Mouse (Mus musculus): Measurements from ENCODE around the gene Man1c1.

Man1c1 gene

DNA sequence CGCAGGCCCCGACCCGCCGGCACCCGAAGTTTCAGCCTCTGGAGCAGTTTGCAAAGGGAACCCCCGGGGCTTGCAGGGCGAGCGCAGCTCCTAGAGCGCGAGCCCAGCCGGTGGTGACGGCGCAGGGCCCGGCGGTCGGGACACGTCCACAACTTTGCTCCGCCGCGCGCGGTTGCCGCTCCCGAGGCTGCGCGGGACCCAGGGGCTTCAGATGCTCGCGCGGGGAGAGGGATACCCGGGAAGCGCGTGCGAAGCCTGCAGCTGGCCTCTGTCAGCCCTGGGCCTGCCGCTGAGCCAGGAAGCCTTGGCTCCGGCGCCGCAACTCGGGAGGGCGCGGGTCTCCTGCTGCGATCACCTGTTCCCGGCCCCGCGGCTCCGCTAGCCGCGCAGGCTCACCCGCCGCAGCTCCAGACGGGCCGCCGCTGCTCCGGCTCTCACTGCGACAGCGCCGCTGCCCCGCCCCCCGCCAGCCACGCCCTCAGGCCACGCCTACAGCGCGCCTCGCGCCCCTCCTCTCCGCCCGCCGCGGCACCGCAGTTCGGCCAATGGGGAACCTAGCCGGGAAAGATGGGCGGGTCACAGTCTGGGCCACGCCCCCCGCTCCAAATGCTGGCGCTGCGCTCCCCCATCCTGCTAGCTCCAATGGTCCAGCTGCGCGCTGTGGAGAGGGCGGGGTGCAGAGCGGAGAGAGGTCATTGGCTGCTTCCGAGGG lies at the start of gene Man1c1:
Gene Man1c1 (minus strand): TSS at position 456 of the 712 bp plus-strand sequence.
- peak; percentile 97 for DNase-seq

GRCm38 (mm10) chr4:134753516-134754261 lies 49.6 kb upstream of the Man1c1 start:
- DNase-seq = no peak

- DNase-seq = no peak
Observed at GRCm38 (mm10) chr4:134752911-134753426, 48.9 kb upstream of the Man1c1 start.

GRCm38 (mm10) chr4:134751682-134752380 lies 47.7 kb upstream of the Man1c1 start:
- peak; percentile 78 for DNase-seq

DNA sequence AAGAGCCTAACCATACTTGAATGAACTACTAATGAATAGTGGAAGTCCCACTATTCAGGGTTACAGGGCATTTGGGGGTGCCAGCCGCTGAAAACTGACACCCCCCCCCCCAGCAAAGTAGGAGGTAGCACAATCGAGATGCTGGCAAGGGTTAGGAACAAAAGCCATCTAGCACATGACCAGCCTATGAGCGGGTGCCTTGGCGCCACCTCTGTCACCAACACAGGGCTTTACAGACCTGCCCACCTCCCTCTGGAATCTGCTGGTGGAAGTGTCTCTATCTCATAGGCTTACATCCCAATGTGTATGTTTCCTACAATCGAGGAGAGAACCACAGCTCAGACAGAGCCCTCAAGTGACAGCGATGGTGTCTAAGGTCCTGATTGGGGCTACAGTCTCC lies 46.7 kb upstream of the Man1c1 start:
- no peak for DNase-seq

DNA sequence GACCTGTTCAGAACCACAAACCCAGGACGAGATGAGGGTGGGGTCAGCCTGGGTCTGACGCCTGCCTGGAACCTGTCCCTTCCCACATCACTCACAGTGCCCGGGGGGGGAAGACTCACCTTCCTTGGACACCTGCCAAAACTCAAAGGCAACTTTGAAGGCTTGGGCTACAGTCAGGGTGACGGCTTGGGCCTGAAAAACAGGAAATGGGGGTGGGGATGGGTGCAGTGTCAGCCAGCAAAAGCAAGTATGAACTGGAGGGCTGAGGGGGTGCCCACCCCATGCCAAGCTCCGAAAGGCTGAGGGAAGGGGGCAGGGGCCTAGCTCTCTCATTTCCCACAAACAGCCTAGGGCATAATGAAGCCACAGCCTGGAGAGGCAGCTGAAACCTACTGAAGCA lies 46.2 kb upstream of the Man1c1 start:
- no peak for DNase-seq

DNA sequence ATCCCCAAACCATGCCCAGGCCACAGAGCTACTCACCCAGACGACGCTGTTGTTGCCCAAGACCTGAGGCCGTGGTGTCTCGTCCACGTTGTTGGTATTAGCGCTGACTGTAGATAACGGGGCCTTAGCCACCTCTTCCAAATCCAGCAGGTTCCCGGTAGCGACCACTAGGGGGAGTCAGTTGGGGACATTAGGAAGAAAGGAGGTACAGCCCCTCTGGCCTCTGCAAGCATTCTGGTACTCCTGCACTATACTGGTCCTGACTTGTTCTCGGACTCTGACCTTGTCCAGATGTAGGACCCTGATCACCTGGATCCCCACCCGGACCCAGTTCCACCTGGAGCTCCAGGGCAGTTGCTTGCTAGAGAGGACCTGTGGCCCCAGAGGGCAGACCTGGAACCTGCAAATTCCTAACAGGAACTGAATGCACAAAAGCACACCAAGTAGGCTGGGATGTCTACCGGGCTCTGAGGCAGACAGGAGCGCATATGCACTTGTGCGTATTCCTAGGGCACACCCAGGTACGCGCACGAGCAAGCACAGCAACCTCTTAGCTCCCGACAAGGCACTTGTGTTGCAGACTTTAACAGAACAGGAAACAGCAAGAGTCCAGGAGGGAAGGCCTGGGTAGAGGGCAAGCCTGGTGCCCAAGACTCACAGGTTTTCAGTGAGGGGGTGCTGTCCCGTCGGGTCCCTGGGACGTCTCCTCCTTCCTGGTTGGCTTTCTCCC lies 45.4 kb upstream of the Man1c1 start:
- DNase-seq = peak; percentile 88

DNA sequence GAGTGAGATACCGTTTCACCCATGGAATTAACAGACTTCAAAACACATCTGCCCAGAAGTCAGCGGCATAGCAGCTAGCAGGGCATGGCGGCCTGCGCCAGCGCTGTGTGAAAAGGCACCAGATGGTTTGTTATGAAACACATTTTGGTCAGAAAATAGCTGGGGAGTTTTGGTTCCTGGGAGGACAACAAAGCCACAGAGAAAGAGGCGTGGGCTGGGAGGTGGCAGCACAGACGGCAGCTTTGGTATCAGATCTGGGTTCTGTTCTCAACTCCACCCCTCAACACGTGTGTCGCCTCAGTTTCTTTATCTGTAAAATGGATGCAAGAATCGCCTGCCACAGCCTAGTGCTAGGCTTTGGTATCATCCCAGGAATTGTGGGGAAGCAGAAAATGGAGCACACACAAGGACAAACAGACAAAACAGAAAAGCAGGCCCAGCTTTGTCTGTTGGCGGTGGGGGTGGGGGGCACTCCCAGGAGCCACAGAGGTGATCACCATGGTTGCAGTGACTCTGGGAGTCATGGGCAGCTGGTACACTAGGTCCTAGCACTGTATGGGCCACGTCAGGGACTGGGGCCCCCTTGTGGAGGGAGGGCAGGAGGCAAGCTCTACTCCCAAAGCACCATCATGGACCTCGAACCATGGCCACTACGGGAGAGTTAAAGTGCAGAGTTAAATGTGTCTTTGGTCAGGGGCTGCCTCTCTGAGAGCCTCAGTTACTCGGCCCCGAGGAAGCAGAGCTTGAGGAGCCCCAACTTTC lies 42.0 kb upstream of the Man1c1 start:
- no peak for DNase-seq

DNA sequence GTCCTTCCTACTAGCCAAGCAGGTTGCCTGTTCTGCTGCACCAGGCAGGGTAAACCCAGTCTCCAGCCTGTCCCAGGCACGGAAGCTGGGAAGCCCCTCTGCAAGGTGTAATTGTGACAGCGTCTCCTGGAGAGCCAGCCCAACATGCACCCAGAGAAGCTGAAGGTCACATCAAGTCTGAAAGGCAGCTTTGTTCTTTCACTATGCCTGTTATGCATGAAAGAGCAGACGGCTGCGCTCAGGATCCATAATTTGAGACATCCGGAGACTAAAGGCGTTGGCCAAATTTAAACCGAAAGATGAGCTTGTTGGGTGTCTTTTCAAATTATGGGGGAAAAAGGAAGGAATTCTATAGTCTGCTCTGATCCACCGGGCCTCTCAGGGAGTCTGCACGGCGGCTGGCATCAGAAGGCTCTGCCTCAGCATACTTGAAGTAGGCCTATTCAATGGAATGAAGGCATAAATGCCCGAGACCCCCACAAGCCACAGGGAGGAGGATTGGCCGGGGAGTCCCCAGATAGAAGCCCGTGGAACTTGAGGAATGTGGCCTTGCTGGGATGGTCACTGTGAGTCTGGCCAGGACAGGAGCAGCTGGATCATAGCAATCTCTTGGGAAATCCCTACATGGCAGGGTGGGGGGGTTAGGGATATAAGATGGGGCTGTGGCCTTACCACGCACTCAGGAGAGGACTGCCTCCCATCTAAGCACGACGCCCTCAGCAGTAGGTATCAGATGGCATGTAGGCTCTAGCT lies 40.0 kb upstream of the Man1c1 start:
- DNase-seq = no peak

DNA sequence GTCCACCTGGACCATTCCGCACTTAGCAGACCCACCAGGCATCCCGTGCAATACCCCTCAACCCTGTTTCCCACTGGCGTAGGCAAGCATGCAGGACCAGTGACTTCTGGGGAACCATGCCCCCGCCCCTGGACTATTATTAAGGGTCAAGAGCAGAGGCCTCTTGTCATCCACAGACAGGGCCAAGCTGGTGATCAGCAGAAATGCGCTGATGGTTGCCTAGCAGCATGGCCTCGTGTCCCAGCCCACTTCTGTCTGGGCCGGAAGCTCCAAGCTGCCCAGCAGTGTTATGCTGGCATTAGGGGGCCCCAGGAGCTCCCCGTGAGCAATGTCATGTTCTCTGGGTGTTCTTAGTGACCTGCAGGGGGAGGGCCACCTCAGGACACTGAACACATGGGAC lies 37.9 kb upstream of the Man1c1 start:
- DNase-seq = no peak

DNA sequence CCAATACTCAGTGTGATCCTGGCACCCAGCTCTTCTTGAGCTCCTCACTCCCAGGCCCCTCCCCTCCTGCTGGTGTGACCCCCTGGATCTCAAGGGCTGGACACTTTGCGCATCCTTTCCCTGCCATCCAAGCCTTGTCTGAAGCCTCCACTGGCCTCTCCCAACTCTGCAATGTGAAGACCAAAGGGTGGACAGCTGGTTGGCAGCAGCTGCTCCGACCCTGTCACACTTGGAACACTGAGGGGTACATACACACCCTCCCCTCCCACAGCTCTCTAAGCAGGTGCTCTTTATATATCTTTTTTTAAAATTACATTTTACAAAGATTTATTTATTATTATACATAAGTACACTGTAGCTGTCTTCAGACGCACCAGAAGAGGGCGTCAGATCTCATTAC lies 36.1 kb upstream of the Man1c1 start:
- DNase-seq = no peak

GRCm38 (mm10) chr4:134739530-134739929 lies 35.4 kb upstream of the Man1c1 start:
- DNase-seq = no peak

DNA sequence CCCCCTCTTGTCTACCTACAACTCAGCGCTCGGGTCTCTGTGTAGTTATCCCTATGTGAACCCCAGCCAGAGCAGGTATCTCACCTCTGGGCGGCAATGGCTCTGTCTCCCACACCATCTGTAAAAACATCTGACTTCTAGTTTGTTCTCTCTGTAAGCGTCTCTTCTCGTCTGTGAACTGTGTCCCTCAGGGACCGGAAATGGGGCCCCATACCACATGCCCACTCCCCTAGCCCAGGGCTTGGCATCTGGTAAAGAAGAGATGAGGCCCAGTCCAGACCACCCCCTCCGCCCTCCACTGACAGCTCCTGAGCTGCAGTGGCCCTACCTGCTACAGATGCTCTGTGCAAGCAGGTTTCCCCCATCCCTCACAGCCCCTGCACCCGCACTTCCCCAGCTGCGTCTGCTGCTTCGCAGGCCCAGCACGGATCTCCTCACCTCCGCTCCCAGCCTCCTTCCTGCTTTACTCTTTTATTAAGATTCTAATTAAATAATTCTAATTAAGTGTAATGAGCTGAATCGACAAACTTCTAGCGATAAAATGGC lies 33.3 kb upstream of the Man1c1 start:
- DNase-seq = no peak

- DNase-seq = no peak
Observed at GRCm38 (mm10) chr4:134736147-134736546, 32.1 kb upstream of the Man1c1 start.

DNA sequence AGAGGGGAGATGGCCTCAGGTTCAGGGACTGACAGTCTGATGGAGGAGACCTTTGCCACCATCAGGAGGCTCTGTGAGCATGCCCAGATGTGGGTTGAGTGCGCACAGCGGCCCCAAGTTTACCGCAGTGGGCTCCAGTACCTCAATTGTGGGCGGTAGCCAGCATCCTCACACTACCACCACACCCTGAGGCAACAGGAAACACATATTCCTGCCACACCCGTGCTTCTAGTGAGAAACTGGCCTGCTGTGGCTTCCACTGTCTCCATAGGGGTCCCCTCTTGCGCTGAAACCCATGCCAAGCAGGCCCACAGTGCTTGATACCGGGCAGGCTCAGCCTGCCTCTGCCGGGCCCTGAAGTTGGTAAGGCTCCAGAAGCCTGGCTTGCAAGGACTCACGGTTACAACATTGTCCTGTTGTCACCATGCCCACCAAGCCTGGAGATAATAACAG lies 30.6 kb upstream of the Man1c1 start:
- DNase-seq = peak; percentile 60

DNA sequence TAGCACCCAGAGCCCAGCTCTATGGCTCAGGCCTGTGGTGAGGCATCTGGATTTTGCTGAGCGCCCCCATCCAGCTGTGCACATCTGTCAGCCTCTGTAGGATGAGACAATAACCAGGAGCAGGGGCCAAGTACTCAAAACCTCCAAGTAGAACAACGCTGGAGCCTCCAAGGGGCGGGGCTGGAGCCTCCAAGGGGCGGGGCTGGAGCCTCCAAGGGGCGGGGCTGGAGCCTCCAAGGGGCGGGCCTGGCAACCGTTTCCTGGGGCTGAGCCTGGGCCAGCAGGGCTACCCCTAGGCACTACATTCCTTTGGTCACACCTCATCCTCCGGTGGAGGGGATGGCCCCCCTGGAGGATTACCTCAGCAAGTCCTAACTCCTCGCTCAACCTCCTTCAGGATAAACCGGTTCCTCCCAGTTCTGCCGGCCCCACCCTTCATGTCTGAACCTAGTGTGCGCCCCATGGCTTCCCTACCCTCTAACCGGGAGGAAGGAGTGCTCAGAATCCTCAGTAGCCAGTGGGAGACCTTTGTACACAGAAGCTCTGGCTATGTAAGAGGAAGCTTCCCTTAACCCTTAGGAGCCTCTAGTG lies 30.0 kb upstream of the Man1c1 start:
- peak; percentile 69 for DNase-seq

GRCm38 (mm10) chr4:134733371-134733770 lies 29.3 kb upstream of the Man1c1 start:
- DNase-seq = no peak

GRCm38 (mm10) chr4:134730106-134730505 lies 26.0 kb upstream of the Man1c1 start:
- DNase-seq = no peak

DNA sequence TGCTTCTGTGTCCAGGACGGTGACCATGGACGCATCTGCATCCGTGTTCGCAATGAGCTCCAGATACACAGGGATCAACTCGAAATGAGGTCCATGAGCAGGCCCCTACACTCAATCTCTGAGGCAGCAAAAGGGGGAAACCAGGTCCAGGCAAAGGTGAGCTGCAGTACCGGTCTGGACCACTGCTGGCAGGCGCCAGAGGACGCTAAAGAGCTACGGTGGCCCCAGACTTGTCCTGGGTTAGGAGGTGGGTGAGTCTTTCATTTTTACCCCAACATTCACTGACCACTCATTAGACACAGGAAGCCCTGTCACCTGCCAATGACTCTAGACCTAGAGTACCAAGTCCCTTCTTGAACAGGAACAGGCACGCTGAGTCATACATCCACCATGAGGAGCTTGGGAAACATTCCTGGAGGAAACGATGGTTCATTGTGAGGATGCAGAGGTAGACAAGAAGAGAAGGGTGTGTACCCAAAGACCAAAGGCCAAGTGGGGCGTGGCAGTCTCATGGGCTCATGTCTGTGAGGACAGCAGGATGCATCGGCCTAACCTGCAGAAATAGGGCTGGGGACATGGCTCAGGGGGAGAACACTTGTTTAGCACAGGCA lies 21.8 kb upstream of the Man1c1 start:
- DNase-seq = no peak

DNA sequence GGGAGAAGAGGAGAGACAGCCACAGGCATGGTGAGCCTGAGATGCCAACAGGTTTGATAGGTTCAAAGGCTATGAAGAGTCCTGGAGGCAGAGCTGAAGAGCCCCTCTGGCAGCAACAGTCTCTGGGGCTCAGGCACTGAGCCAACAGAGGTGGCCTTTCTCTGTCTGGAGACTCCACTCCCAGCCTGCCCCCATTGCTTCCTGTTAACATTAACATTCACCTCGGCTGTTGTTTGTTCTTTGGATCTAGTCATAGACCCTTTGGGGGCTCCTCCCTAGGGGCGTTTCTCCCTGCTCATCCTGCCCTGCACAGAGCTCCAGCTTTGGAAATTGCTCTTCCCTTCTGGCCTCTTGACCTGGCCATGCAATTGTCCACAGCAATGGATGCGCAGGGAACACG lies 20.9 kb upstream of the Man1c1 start:
- DNase-seq = no peak

All from liver (tissue).